Mouse (Mus musculus) G1E (cell line): ENCODE measurements around the gene Gm10282.

Experiments used
- CTCF ChIP-seq: IDR thresholded peaks from 2 replicates; pipeline ENCODE4 v1.5.1; 2012; ENCODE audit warnings: low read depth, low read length, inconsistent platforms, mixed read lengths
- GATA1 ChIP-seq: IDR thresholded peaks from 2 replicates; pipeline ENCODE4 v1.6.1; 2012; ENCODE audit warnings: borderline replicate concordance, low read length, inconsistent platforms, mixed read lengths

- no peak for TF ChIP-seq GATA1
- no peak for TF ChIP-seq CTCF
Observed at GRCm38 (mm10) chr8:72298928-72299327, 6.1 kb downstream of the Gm10282 start.
